Mouse (Mus musculus): ENCODE measurements around the gene Atf6b. TPM values are rescaled to one million over a fixed set of nuclear protein-coding genes. Genes with fewer than 3 reads are reported as not detected.

The Atf6b gene
- polyA plus RNA-seq, 1 experiment from 2014 or later: 94.8 TPM

DNA sequence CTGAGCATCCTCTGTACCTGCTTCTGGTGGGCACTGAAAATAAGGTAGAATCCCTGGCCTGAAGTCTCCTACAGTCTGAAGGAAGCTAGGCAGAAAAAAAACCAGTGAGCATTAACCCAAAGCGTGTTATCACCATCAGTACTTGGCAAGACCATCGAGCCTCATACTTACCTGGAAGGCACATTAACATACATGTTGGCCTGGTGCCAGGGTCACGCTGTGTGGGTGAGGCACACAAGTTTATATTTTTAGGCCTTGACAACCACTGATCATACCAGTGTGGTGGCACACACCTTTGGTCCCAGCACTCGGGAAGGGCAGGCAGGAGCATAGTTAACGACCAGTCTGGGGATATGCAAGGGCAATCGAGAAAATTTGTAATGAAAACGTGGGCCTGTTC lies 38.9 kb upstream of the Atf6b start:
- no peak for ATAC-seq (ENCODE audit: insufficient number of reproducible peaks, insufficient read depth, low FRiP score, low TSS enrichment, low read depth)
- peaks cover 35% of the 10 kb centered on the region for H3K4me1 ChIP-seq (replicated peaks)
- no peaks in the 10 kb centered on the region for H3K9me3 ChIP-seq
- 84% methylated on average over 7 of the region's 7 CpGs for WGBS
- no peaks in the 10 kb centered on the region for H3K27me3 ChIP-seq
- no peak overlapping the region for H3K4me3 ChIP-seq (replicated peaks)
- H3K9ac ChIP-seq (replicated peaks): no peak overlapping the region
- peaks cover 39% of the 10 kb centered on the region for H3K36me3 ChIP-seq
- no peak overlapping the region for H3K27ac ChIP-seq
- no peak overlapping the region for H3K4me2 ChIP-seq

DNA sequence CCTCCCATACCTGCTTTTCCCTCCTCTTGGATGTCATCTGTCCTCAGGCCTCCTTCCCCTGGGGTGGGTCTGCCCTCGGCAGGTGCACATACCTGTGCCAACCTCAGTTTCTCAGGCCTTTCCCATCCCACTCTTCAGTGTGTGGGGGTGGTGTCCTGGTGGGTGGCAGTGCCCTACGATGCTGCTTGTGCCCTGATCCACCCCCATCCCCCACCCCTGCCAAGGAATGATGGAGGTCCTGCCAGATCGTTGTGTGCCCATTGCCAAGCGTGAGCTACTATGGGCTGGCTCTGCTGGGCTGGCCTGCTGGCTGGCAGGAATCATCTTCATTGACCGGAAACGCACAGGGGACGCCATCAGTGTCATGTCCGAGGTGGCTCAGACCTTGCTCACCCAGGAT lies 35.9 kb upstream of the Atf6b start:
- no peak for ATAC-seq (ENCODE audit: insufficient number of reproducible peaks, insufficient read depth, low FRiP score, low TSS enrichment, low read depth)
- Histone ChIP-seq H3K36me3 (peaks cover 68% of the 10 kb centered on the region), H3K9ac (replicated peaks) (0 out of 2 replicates have a peak overlapping the region, but pooled peaks have one; percentile 8)

DNA sequence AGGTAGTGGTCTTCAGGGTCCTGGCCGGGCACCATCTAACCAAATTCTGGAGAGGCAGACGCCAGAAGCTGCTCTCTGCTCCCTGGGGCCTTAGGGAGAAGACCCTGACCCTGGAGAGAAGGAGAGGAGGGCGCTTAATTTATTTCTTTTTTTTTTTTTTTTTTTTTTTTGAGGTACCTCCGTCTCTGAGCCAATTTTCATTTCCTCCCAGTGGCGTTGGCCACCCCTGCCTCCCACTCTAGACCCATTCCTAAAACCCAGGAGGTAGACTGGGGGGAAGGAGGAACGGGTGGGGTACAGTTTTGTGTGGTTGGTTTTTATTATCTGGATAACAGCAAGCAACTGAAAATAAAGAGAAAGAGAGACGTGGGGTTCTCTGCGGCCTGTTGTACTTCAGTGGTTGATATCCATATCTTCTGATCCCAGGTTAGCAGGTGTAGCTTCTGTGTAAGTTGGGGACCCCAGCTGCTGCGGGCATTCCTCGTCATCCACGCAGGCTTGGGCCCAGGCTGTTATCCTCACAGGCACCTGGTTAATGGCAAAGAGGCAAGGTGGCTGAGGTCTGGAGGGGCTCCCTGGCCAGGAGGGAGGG lies 33.8 kb upstream of the Atf6b start:
- Histone ChIP-seq H3K27me3 (no peaks in the 10 kb centered on the region), H3K9ac (replicated peaks) (no peak overlapping the region), H3K4me1 (replicated peaks) (peaks cover 7% of the 10 kb centered on the region), H3K27ac (no peak overlapping the region), H3K36me3 (peaks cover 79% of the 10 kb centered on the region), H3K9me3 (no peaks in the 10 kb centered on the region), H3K4me3 (replicated peaks) (no peak overlapping the region), H3K4me2 (no peak overlapping the region)
- 87% methylated on average over 11 of the region's 11 CpGs for WGBS
- no peak for ATAC-seq (ENCODE audit: insufficient number of reproducible peaks, insufficient read depth, low FRiP score, low TSS enrichment, low read depth)

More for the DNA sequence above, 35.9 kb upstream of the Atf6b start:
- WGBS: 95% methylated on average over 8 of the region's 8 CpGs
- H3K27me3 ChIP-seq: no peaks in the 10 kb centered on the region
- H3K27ac ChIP-seq: no peak overlapping the region
- H3K4me3 ChIP-seq (replicated peaks): no peak overlapping the region
- H3K4me2 ChIP-seq: no peak overlapping the region
- peaks cover 24% of the 10 kb centered on the region for H3K4me1 ChIP-seq (replicated peaks)
- no peaks in the 10 kb centered on the region for H3K9me3 ChIP-seq

DNA sequence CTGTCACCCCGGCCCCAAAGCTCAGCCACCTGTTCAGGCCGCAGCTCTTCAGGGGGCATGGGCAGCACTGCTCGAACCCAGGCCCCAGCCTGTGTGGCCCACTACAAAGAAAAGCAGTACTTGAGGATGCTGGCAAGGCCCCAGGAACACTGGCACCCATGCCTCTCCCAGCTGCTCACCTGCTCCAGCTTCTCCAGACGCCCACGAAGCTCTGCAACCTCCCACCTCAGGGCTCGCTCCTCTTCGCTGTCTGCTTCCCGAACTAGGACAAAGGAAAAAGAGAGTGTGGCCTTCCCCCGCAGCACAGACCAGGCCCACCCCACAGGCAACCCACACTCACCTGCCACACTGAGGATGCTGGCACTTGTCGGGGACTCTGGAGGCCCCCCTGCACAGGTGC lies 33.1 kb upstream of the Atf6b start:
- Histone ChIP-seq H3K4me2 (no peak overlapping the region), H3K9me3 (no peaks in the 10 kb centered on the region), H3K27me3 (no peaks in the 10 kb centered on the region), H3K9ac (replicated peaks) (no peak overlapping the region), H3K4me3 (replicated peaks) (no peak overlapping the region), H3K27ac (no peak overlapping the region), H3K4me1 (replicated peaks) (peaks cover under 1% of the 10 kb centered on the region; the same call in 1 of the 2 replicates), H3K36me3 (peaks cover 74% of the 10 kb centered on the region)
- 90% methylated on average over 10 of the region's 10 CpGs for WGBS
- ATAC-seq (ENCODE audit: insufficient number of reproducible peaks, insufficient read depth, low FRiP score, low TSS enrichment, low read depth): no peak

DNA sequence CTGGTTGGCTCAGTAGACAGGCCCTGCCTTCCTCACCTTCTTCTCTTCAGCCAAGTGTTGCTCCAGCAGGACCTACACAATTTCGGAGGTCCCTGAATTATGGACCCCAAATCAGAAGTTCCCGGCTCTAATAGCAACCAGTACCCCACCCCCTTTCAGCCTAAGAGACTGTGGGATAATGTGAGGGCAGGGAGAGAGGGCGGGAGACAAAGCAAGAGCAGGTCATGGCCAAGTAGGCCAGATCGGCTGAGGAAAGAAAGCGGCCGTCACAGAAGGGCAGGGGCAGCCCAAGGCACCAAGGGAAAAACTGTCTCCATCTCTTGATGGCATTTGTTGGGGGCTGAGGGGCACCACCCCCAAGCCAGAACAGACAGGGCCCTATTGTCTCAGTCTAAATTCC lies 31.1 kb upstream of the Atf6b start, which contains the start of gene Egfl8:
TSS of gene Egfl8 (minus strand) at position 101 of the 400 bp plus-strand sequence.
- Histone ChIP-seq H3K4me3 (replicated peaks) (no peak within 1 kb of the TSS), H3K4me1 (replicated peaks) (no peaks in the 10 kb centered on the region), H3K9me3 (no peaks in the 10 kb centered on the region), H3K36me3 (peaks cover 74% of the 10 kb centered on the region), H3K9ac (replicated peaks) (peak within 1 kb of the TSS; percentile 31; the same call in 1 of the 2 replicates), H3K27me3 (no peaks in the 10 kb centered on the region), H3K4me2 (no peak within 1 kb of the TSS), H3K27ac (no peak within 1 kb of the TSS)
- ATAC-seq (ENCODE audit: insufficient number of reproducible peaks, insufficient read depth, low FRiP score, low TSS enrichment, low read depth): no peak
- WGBS: 77% methylated on average over 6 of the region's 6 CpGs

DNA sequence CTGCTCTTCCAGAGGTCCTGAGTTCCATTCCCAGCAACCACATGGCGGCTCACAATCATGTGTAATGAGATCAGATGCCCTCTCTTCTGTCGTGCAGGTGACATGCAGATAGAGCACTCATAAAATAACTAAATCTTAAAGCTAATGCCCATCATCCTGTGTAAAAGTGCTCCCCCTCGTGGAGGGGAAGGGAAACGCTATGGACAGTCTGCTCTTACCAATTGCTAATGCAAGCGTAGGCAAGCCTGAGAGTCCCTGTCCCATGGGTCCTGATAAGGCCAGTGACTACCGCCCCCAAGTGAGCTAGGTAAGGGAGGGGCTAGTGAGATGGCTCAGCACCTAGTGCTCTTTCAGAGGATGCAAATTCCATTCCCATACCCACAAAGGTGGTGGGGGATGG lies 27.9 kb upstream of the Atf6b start:
- no peak overlapping the region for H3K4me3 ChIP-seq (replicated peaks)
- no peaks in the 10 kb centered on the region for H3K9me3 ChIP-seq
- no peaks in the 10 kb centered on the region for H3K27me3 ChIP-seq
- no peak for ATAC-seq (ENCODE audit: insufficient number of reproducible peaks, insufficient read depth, low FRiP score, low TSS enrichment, low read depth)
- H3K4me2 ChIP-seq: no peak overlapping the region
- no peak overlapping the region for H3K27ac ChIP-seq
- no peaks in the 10 kb centered on the region for H3K4me1 ChIP-seq (replicated peaks)
- 20% methylated on average over 6 of the region's 6 CpGs for WGBS
- no peak overlapping the region for H3K9ac ChIP-seq (replicated peaks)
- peaks cover 72% of the 10 kb centered on the region for H3K36me3 ChIP-seq

DNA sequence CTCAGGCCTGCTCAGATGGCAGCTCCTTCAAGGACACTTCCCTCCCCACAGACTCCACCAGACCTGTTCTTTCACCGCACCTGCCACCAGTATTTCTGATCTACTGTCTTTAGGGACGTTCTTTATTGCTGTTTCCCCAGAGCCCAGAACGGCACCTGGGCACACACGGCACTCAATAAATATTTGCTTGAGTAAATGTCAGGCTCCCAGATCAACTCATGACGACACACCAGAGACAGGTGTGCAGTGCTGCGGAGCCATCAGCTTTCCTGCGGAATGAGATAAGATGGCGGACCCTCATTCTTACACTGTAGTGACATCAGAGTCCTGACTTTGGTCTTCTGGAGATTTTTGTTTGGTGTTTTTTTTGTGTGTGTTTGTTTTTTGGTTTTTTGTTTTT lies 25.9 kb upstream of the Atf6b start:
- no peak overlapping the region for H3K4me2 ChIP-seq
- H3K9ac ChIP-seq (replicated peaks): no peak overlapping the region
- no peak for ATAC-seq (ENCODE audit: insufficient number of reproducible peaks, insufficient read depth, low FRiP score, low TSS enrichment, low read depth)
- no peak overlapping the region for H3K4me3 ChIP-seq (replicated peaks)
- H3K36me3 ChIP-seq: peaks cover 64% of the 10 kb centered on the region
- H3K27me3 ChIP-seq: no peaks in the 10 kb centered on the region
- H3K4me1 ChIP-seq (replicated peaks): peaks cover under 1% of the 10 kb centered on the region
- H3K27ac ChIP-seq: no peak overlapping the region
- 90% methylated on average over 8 of the region's 8 CpGs for WGBS
- no peaks in the 10 kb centered on the region for H3K9me3 ChIP-seq

DNA sequence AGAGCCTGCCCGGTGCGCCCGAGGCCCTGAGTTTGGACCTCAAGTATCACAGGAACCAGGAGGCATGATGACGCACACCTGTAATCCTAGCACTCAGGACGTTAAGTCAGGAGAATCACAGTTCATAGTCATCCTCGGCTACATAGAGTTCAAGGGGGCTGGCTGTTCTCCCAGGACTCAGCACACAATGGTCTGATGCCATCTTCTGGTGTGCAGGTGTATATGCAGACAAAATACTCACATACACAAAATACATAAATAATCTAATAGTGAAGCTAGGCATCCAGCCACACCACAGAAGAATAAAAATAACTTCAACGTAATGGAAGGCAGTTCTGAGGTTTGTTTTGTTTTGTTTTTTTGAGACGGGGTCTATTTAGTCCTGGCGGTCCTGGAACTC lies 23.8 kb upstream of the Atf6b start:
- 89% methylated on average over 9 of the region's 9 CpGs for WGBS
- H3K27me3 ChIP-seq: no peaks in the 10 kb centered on the region
- no peak overlapping the region for H3K4me2 ChIP-seq
- peaks cover 12% of the 10 kb centered on the region for H3K4me1 ChIP-seq (replicated peaks)
- H3K9me3 ChIP-seq: no peaks in the 10 kb centered on the region
- H3K36me3 ChIP-seq: peaks cover 48% of the 10 kb centered on the region
- H3K9ac ChIP-seq (replicated peaks): no peak overlapping the region
- ATAC-seq (ENCODE audit: insufficient number of reproducible peaks, insufficient read depth, low FRiP score, low TSS enrichment, low read depth): no peak
- no peak overlapping the region for H3K27ac ChIP-seq
- H3K4me3 ChIP-seq (replicated peaks): no peak overlapping the region

DNA sequence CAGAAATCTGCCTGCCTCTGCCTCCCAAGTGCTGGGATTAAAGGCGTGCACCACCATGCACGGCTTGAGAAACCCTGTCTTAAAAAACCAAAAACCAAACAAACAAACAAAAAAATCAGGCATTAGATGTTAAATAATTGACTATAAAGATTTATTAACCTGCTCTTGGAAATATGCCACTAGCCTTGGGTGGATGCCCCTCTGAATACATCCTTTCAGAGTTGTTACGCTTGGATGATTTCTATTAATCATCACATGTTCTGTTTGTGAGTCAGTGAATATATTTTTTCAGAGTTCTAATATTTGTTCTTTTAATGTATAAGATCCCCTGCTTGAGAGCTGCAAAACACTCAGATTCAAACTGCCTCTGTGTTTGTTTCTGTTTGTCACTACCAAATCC lies 22.0 kb upstream of the Atf6b start:
- H3K4me1 ChIP-seq (replicated peaks): peaks cover 29% of the 10 kb centered on the region
- peaks cover 17% of the 10 kb centered on the region for H3K27me3 ChIP-seq
- no peak for ATAC-seq (ENCODE audit: insufficient number of reproducible peaks, insufficient read depth, low FRiP score, low TSS enrichment, low read depth)
- no peak overlapping the region for H3K4me2 ChIP-seq
- no peaks in the 10 kb centered on the region for H3K9me3 ChIP-seq
- H3K9ac ChIP-seq (replicated peaks): no peak overlapping the region
- H3K4me3 ChIP-seq (replicated peaks): no peak overlapping the region
- H3K27ac ChIP-seq: no peak overlapping the region
- WGBS: 92% methylated on average over 3 of the region's 3 CpGs
- peaks cover 46% of the 10 kb centered on the region for H3K36me3 ChIP-seq

DNA sequence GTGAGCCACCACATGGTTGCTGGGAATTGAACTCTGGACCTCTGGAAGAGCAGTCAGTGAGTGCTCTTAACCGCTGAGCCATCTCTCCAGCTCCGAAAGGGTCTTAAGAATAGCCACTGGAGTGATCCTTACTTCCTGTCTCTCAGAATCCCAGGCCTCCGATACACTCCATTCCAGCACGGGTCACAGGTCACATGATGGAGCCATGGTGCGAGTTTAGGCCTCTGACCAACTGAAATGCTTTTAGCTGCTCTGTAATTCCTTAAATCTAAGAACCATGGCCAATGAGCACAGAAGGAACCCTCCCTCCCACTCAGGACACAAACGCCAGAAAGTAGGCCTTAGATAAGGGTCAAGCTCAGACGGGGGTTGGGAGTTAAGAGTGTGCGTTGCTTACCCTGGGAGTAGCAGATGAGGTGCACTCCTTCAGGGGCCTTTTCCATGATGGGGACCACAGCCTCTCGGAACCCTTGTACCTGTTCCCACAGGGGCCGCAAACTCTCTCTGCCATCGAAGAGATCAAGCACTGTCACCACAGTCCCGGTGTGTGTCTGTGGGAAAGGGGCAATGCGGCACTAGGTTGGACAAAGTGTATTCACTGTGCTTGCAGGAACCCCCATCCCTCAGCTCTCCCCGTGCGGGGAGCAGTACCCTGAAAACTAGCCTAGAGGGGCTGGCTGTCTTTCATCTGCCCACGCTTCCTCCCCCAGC lies 20.7 kb upstream of the Atf6b start:
- Histone ChIP-seq H3K4me2 (peak overlapping the region; percentile 87), H3K9me3 (no peaks in the 10 kb centered on the region), H3K27me3 (peaks cover 29% of the 10 kb centered on the region), H3K36me3 (peaks cover 38% of the 10 kb centered on the region), H3K27ac (peak overlapping the region; percentile 90), H3K4me1 (replicated peaks) (peaks cover 42% of the 10 kb centered on the region), H3K9ac (replicated peaks) (peak overlapping the region; percentile 73), H3K4me3 (replicated peaks) (peak overlapping the region; percentile 76)
- no peak for ATAC-seq (ENCODE audit: insufficient number of reproducible peaks, insufficient read depth, low FRiP score, low TSS enrichment, low read depth)
- 54% methylated on average over 16 of the region's 16 CpGs for whole genome bisulfite sequencing

DNA sequence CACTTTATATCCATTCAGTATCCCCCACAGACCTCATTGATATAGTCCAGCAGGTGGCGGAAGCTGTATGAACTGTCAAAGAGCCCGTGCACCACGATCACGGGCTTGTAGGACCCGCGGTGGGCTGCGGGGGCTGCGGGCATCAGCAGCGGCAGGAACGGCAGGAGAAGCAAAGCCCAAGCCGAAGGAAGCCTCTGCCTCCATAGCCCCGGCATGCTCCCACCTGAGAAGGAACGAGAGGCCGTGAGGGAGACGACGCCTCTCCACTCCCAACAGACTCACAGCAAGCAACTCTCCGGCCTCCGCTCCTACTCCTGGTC lies 20.2 kb upstream of the Atf6b start:
- ATAC-seq (ENCODE audit: insufficient number of reproducible peaks, insufficient read depth, low FRiP score, low TSS enrichment, low read depth): 0 out of 2 replicates have a peak, but pooled peaks have one; percentile 4
- Histone ChIP-seq H3K4me3 (replicated peaks) (peak overlapping the region; percentile 76), H3K9ac (replicated peaks) (peak overlapping the region; percentile 73), H3K4me1 (replicated peaks) (peaks cover 47% of the 10 kb centered on the region), H3K9me3 (no peaks in the 10 kb centered on the region), H3K27me3 (peaks cover 35% of the 10 kb centered on the region), H3K27ac (peak overlapping the region; percentile 90), H3K36me3 (peaks cover 35% of the 10 kb centered on the region), H3K4me2 (peak overlapping the region; percentile 87)
- under 1% methylated on average over 18 of the region's 18 CpGs for WGBS
